Mouse (Mus musculus): ENCODE measurements around the gene Med10. TPM values are rescaled to one million over a fixed set of nuclear protein-coding genes. Genes with fewer than 3 reads are reported as not detected.

Med10 gene
- total RNA-seq (2021) = 10 to 100 TPM; 55.0 to 62.9 TPM
- long read RNA-seq, experiment 1, full-length matches to known transcripts = 73 of 81 reads
- long read RNA-seq, experiment 1, partial matches to known transcripts = 0 of 81 reads
- long read RNA-seq, experiment 1, other reads (novel, unspliced or antisense) = 8 of 81 reads
- long read RNA-seq, experiment 2, transcript Med10-201 (4 exons, 913 nt) = major isoform, 52 of 60 reads
- long read RNA-seq, experiment 2, partial matches to known transcripts = 0 of 60 reads
- long read RNA-seq, experiment 2, other reads (novel, unspliced or antisense) = 5 of 60 reads

DNA sequence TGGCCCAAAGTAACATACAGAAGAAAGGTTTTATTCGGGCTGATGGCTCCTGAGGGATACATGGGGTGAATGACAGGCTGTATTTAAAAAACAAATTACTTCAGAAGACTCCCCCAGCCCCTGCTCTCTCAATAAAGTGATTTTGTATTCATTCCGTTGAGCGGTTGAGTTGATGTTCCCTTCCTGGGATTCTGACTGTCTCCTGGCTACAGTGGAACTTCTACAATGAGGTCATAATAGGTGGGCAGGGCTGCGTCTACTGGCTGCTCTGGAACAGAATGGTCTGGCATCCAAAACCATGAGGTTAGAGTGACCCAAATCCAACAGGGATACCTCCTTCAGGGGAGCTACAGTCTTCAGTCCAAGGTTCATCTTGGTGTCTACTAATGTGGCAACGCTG lies at the start of gene Med10:
Gene Med10 (plus strand): TSS at position 301 of the 400 bp plus-strand sequence.
- DNase-seq = no peak

DNA sequence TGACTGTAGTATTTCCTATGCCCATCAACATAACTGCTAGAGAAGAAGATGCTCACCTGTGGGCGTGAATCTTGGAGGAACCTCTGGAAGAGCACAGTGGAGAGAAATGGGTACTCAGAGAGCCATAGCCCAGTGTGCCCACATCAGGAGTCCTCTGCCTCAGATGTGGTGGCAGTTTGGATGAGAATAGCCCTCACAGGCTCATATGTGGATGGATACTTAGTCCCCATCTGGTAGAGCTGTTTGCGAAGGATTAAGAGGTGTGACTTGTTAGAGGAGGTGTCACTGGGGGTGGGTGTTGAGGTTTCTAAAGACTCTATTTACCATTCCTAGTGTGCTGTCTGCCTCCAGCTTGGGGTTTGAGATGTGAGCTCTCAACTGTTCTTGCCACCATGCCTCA lies 49.3 kb upstream of the Med10 start:
- no peak for DNase-seq

DNA sequence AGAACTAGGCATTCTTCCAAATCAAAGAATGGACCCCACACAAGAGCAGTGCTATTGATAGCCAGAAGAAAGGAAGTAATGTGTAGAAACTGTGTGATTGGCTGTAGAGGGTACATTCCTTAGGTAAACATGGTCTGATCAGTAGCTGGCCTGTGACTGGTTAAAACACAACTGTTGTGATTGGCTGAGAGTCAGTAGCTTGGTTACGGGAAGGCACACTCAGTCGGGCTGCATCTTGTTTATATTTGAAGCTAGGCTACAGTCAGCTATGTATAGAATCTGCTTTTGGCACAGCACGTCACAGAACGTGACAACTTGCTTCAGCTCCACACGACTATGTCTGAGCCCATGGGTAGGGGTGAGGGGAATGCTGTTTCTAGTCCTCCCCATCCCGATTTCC lies 43.2 kb upstream of the Med10 start:
- no peak for DNase-seq

DNA sequence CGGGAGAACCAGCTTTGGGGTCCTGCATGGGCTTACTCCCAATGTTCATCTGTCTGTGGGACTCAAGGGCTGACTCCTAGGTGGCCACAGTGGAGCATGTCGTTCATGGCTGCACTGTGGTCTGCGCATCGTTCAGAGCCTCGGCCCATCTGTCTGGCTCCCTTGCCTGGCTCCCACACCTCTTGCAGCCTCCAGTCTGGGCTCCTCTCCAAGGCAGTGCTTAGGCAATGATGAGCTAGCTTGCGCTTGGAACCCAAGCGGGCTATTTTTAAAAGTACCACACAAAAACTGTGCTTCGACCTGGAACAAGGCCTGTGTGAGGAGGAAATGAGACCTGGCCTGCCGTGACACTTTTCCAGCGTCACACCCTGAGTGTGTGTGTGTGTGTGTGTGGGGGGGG lies 40.8 kb upstream of the Med10 start:
- DNase-seq = peak; percentile 57

DNA sequence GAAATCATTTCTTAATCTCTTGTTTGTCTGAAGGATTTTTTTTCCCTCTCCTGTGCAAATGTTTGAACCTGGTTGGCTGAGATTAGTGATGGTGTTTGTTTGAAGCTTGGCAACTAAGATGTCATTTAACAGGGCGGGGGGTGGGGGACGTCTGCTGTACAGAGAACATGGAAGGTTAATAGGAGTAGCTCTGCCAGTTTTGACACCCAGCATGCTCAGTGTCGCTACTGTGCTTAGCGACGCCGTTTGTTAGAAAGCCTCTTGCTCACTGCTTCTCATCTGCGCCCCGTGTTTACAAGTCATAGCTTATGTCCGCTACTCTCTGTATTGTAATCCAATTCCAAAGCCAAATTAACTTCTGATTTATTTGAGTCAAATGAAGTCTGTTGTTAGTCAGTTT lies 37.5 kb upstream of the Med10 start:
- no peak for DNase-seq

DNA sequence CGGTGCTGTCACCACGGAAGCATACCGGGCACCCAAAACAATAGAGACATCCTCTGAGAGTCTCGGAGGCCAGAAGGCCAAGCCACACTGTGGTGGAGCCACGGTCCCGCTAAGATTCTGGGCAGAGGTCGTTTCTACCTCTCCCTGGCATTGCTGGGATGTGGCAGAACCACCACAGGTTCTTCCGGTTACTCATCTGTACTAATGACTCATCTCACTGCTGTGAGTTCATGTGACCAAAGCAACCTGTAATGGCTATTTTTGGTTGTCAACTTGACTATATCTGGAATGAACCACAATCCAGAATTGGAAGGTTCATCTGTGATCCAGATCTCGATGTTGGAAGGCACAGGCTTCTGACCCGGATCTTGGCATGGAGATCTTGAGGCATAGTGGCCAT lies 34.0 kb upstream of the Med10 start:
- no peak for DNase-seq

DNA sequence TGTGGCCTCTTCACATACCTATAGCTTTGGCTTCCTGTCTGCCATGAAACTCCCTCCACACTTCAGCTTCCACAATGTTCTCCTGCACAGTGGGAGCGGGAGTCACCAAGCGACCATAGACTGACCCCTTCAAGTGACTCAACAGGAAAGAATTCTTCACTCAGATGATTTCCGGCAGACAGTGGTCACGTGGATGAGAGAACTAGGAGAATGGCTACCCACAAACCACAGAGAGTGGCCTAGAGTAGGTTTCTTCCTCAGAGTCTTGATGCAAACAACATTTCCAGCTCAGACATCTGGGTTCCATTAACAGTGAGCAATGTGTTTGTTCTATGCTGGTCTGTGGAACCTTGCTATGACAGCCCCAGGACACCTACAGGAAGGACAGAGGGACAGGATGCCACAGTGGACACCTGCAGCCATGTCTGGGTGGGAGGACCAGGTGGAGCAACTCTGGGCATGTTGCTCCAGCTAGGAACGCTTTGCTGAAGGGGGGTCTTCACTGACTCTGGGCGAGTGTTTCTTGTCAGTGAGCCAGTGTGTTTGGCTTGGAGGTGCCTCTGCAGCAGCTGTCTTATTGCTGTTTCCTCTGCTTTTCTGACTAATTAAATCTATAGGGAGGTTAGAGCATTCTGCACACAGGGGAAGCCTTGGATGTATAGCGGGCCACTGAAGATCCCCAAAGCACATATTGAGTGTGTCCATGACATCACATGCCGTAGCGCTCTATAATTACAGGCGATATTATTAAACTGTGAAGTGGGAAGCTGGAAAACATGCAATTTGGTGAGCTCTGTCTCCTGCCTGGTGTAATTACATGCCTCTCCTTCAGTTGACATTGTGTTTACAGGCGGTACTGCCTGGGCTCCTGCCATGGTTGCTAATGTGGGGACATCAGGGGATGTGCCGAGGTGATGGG lies 31.4 kb upstream of the Med10 start:
- no peak for DNase-seq

DNA sequence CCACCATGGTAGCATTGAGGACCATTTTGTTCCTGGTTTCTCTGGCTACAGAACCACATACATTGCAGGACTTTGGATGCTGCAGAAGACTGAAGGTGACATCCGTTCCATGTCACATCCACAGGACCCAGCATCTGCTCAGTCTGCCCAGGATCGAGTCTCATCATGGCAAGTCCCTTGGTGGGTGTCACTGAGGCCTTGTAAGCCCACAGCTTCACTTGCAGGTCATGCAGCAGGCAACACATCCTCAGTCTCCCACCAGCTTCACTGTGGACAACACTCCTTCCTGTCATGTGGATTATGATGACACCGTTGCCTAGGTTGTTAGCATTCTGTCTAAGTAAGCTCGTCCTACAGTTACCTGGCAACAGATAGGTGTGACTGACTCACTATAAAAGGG lies 29.8 kb upstream of the Med10 start:
- no peak for DNase-seq

DNA sequence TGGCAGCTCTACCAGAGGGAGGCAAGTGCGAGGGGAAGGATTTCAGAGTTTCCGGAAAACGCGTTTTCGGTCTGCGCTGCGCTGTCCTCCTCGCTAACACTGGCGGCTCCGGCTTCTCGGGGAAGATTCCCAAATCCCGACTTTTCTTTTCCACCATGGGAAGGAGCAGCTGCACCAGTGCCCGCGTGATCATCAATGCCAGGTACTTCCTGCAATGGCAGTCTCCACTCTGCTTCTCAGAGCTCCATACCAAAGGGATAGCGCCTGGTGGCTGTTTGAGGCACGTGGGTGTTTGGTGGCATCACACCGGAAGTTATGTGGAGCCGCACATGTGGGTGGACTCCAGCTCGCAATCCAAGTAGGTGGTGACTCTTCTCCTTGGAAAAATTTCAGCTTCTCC lies 24.0 kb upstream of the Med10 start:
- no peak for DNase-seq

DNA sequence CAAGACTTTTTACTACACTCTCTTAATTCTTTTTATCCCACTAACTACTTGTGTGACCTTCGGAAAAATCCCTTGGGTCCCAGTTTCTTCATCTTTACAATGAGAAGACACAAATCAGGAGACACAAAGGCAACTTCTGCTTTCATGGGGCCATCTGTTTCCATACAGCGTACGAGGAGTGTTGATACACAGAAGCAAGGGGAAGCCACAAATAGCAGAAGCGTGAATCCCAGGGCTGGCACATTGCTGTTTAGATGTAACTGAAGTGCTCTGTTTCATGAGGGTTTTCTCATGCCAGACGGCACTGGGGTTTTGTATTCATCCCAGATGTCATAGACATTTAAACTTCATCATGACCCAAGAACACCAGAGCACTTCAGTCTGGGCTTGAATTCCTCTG lies 13.5 kb upstream of the Med10 start:
- no peak for DNase-seq

DNA sequence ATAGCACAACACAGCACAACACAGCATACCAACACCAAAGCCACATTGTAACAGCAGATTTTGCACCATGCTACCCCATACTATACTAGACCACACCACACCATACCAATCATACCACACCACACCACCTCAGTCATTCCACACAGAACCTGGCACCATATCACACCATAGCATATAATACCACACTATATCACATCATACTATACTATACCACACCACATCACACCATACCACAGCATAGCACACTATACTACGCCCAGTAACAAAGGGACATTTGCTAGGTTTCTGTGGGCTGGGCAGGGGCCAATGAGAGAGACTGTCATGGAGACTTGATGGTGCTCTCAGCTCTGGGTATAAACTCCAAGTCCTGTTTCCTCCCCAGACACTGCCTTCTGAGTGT lies 10.4 kb upstream of the Med10 start:
- no peak for DNase-seq

DNA sequence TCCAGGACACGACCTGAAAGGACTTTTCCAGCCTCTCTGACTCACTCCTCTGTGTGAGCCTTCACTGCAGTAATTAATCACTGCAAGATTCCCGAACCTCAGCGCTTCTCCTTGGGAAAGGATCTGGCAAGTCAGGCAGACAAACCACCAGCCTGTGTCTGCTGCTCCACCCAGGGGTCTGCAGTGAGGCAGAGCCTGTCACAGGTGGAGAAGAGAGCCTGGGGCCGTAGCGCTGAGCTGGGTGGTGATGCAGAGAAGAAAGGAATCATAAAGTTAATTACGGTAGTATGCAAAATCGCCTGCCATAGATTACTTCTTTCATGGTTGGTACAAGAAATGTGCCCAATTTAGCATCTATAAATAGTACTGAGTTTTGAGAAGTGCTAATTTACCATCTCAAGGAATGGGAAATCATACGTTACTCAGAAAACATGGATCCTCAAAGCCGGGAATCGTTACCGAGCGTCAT lies 9.6 kb upstream of the Med10 start:
- DNase-seq = peak; percentile 28

DNA sequence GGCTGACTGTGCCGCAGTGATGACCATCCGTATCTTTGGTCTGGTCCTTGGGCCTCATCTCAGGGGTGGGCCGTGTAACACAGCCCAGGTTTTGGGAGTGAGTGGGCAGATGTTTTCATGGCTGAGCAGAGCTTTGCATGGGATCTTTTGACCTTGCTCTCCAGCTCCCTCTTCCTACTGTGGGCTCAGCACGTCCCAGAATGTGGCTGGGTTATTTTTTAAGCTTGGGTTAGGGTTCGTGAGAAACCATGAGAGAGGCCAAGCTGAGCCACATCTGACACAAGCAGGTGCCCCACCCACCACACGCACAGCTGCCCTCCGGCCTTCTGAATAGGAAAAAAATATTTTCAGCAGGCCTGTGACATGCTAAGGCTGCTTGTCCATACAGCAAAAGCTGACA lies 7.4 kb upstream of the Med10 start:
- DNase-seq = no peak

DNA sequence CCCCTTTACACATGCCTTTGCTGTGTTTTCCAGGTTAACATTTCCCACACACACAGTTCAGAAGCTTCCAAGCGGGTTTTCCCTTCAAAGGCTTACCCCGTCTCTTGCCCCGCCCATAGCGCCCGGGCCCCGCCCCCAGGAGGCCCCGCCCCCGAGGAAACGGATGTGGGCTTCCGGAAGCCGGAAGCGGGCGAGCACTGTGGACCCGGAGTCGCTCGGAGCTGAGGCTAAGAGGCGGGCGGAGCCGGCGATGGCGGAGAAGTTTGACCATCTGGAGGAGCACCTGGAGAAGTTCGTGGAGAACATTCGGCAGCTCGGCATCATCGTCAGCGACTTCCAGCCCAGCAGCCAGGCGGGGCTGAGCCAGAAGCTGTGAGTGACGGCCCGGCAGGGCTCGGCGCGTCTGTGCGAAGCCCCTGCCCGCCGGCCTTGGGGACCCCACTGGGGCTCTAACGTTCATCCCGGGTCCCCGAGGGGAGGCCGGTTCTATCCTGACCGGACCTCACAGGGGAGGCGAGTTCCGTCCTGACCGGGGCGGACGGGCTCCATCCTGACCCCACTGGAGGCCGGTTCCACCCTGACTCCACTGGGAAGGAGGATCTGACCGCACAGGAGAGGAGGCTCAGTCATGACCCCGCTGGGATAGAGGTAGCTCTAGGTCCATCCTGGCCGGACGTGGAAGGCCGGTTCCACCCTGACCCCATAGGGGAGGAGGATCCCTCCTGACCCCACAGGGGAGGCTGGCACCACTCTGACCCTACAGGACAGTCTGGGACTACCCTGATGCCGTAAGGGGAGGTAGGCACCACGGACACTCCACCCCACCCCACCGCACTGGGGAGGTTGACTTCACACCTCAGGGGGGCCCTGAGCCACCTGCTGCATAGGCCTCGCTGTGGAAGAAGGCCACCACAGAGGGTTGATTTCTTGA lies 7.8 kb downstream of the Med10 start:
- DNase-seq = peak; percentile 99

DNA sequence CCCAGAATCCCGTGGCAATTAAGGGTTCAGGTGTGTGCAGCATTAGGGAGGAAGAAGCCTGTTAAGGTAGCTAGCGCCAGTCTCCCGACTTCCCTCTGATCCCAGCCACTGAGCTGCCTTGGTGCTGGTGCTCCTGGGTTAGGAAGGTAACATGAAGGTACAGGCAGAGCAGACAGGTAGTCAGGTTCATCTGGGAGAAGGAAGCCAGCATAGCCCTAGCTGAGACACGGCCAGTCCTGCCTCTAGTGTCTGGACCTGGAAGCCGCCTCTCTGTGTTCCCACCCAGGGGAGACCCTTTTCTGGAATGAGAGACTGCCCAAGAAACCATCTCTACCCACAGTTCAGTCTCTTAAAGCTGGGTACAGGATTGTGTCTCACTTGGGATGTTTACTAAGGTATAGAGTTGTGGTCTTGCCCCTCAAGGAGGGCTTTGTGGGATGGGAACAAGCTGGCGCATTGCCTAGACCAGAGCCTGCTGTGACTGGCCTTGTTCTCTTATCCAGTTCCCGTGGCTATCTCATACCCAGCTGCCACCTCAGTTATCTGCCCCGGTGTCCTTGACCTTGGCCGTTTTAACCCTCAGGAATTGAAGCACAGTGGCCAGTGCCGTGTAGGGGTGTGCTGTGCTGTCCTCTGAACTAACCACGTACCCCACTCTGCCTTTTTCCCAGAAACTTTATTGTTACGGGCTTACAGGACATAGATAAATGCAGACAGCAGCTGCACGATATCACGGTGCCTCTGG lies 8.9 kb downstream of the Med10 start:
- peak; percentile 40 for DNase-seq

DNA sequence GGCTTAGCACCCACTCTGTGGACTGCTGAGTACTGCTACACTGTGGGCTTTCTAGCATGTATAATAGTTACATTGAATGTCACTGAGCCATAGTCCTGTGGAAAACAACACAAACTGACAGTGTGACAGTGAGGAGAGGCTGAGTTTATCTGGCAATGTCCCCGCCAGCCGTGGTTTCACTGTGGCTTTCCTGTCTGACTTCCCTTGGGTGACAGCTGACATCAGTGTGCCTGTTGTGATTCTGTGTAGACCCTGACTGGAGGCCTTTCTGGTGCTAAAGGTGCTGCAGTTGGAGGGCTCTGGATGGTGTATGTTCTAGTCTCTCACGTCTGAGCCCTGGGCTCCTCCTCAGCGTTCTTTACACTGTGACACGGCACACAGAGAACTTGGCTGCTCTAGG lies 11.7 kb downstream of the Med10 start:
- no peak for DNase-seq

DNA sequence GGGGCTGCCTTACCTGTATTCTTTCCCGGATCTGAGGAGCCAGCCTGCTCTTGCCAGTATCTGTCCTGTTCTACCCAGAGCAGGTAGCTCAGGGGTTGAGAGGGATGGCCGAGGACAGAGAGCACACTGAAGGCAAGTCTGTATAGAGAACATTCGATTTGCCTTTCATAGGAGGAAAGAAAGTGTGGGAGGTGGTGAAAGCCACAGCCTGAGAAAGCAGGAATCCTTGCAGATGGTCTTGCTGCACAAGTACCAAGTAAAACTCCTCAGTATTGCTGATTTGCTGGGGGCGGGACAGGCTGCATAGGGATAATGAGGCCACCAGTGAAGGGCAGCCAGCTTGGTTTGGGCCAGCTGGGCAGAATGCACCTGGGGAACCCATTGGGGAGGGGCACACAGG lies 16.1 kb downstream of the Med10 start:
- no peak for DNase-seq

DNA sequence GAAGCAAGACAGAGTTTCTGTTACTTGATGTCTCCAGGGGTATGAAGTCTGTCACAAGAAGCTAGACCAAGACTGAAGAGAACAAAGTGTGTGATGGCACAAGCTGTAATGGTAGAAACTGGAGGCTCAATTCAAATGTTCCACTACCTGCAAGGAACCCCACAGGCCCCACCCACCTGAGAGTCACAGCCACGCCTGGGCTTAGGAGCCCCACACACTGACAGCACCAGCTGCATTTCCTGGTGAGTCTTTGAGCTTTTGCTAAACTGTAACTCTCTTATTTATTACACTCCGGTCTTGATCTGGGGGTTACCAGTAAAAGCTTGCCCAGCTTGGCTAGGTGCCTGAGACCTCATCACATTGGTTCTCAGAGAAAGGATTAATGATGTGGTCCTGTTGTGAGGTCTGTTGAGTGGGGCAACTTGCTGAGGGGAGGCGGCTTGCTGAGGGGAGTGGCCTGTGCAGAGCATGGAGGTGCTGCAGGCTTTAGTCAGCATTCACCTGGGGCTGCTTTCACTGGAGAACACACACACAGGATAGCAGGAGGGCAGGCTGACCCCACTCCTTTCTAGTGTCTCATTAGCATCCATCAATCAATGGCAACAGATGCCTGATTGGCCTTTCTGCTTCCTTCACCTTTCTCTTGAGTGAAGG lies 19.1 kb downstream of the Med10 start:
- DNase-seq = no peak

DNA sequence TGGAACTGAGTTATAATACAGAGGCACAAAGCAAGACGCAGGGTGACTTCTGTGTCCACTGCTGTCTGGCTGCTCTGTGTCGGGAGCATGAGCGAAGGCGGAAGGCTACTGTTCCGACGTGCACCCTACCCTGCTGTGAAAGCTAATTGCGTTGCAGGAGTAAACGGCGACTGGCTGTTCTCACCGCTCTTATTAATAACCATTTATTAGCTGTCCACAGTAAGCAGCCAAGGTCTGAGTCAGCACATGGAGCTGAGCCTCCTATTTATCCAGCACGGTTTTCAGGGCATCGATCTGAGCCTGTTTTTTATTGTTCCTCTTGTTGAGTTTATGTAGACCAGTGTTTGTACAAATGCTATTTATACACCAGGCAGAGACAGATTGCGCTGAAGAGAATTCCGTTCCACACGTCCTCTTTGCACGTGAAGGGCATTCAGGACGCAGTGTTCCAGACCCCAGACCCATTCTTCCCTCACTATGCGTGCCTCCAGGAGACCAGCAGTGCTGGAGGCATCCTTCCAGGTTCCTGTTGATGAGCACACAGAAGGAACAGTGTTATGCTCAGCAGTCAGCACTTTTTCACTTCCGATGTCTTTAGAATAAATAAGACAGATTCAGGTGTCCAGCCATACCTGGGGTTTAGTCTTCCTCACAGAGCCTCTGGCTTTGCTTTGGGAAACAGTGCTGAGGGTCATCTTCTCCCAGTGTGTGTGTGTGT lies 21.9 kb downstream of the Med10 start:
- DNase-seq = peak; percentile 11

DNA sequence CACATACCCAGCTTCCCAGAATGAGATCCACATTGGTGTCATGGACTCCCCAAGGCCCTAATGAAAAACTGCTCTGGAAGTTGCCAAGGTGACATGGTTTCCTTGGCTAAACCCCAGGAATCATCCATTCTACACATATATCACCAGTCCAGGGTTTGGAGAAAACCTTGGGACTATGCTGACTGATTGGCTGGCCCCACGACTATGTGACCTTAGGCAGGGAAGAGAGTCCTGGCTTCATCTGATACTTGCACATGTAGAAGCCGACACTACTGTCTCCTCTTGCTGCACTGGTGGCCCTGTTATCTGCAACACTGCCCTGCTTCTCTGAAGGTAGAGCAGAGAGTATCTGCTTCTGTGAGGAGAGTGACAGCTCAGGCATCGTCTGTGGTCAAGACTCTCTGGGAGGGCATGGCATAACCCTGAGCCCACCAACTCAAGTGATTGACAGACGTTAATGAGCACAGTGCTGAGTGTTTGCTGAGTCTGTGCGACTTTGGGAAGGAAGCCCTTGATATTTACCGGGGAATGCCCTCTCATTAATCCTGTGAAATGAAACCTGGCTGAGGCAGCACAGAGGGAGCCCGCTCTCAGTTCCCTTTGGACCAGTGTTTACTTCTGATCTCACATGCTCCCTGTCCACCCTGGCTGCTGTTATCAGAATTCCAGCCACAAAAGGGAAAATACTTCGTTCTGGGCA lies 23.4 kb downstream of the Med10 start:
- peak; percentile 45 for DNase-seq

Data from adrenal gland, postnatal 10 days (tissue).